Mouse (Mus musculus) liver, adult 2 months (tissue): ENCODE results near the gene Ak6. TPM values are rescaled to one million over a fixed set of nuclear protein-coding genes. Genes with fewer than 3 reads are reported as not detected.
A peak's percentile ranks its signal among the peaks of the same experiment; 100 is the strongest.

Experiments
- DNase-seq: peaks from one replicate; pipeline ENCODE4 v3.0.0-alpha.2; 2011; ENCODE audit warnings: low read depth, low spot score; ENCODE audit errors: extremely low read depth
- H3K27ac ChIP-seq: fragments of 200-500 bp; replicated peaks from 2 replicates; pipeline ENCODE4 v1.5.1; 2012; ENCODE audit warnings: low read depth, mild to moderate bottlenecking, control low read depth, inconsistent platforms, low read length; ENCODE audit not compliant: insufficient read depth
- H3K27me3 ChIP-seq: fragments of 200-500 bp; 2 replicates; pipeline ENCODE4 v1.6.1; 2012; ENCODE audit warnings: mild to moderate bottlenecking, moderate library complexity, low read length, inconsistent platforms; ENCODE audit not compliant: control insufficient read depth, insufficient read depth
- H3K36me3 ChIP-seq: fragments of 200-500 bp; 2 replicates; pipeline ENCODE4 v1.6.1; 2012; ENCODE audit warnings: low read length, inconsistent platforms; ENCODE audit not compliant: control insufficient read depth, insufficient read depth
- H3K4me1 ChIP-seq: fragments of 200-500 bp; 2 replicates; pipeline ENCODE4 v1.6.1; 2011; ENCODE audit warnings: low read length; ENCODE audit not compliant: control insufficient read depth, insufficient read depth
- H3K4me3 ChIP-seq: fragments of 200-500 bp; 2 replicates; pipeline ENCODE4 v1.5.1; 2011; ENCODE audit warnings: low read depth, mild to moderate bottlenecking, control low read depth, low read length, moderate library complexity; ENCODE audit not compliant: insufficient read depth
- H3K79me2 ChIP-seq: fragments of 200-500 bp; 2 replicates; pipeline ENCODE4 v1.6.1; 2012; ENCODE audit warnings: inconsistent platforms, mild to moderate bottlenecking, low read length, moderate library complexity; ENCODE audit not compliant: control insufficient read depth, insufficient read depth
- H3K9ac ChIP-seq: fragments of 200-500 bp; 2 replicates; pipeline ENCODE4 v1.6.1; 2012; ENCODE audit warnings: low read depth, mild to moderate bottlenecking, control low read depth, inconsistent platforms, low read length
- CTCF ChIP-seq: fragments of 200-500 bp; IDR thresholded peaks from 2 replicates; pipeline ENCODE4 v1.5.1; 2011; ENCODE audit warnings: low read depth, low read length, control low read depth
- POLR2A ChIP-seq: fragments of 200-500 bp; IDR thresholded peaks from 2 replicates; pipeline ENCODE4 v1.6.1; 2011; ENCODE audit warnings: low read length, control low read depth; ENCODE audit not compliant: insufficient read depth; ENCODE audit errors: extremely low read depth
- WGBS: fragments of 180-500 bp; shearing (Covaris S2); methylation state at CpG from one replicate; pipeline ENCODE4 v1.1.7; 2018; 5-methylcytosine and 5-hydroxymethylcytosine counted together
- polyA plus RNA-seq: library from polyadenylated mRNA; depleted of rRNA; stranded (reverse); fragments of >200 nt; gene quantifications from 2 replicates; pipeline ENCODE4 v1.2.3, GENCODE M21; 2012
- total RNA-seq: library from RNA; depleted of rRNA; stranded (reverse); fragments of >200 nt; gene quantifications from 2 replicates; pipeline ENCODE4 v1.2.3, GENCODE M21; 2014

Gene Ak6
- total and polyA plus RNA-seq, 2 experiments, result 20.3 to 52.1 TPM

- peaks cover 35% of the 10 kb centered on the region for H3K36me3 ChIP-seq
- H3K4me3 ChIP-seq, result no peak overlapping the region
- DNase-seq, result no peak
- WGBS, result 98% methylated on average over 8 of the region's 8 CpGs
- H3K79me2 ChIP-seq, result peaks cover 12% of the 10 kb centered on the region
- no peak overlapping the region for H3K27ac ChIP-seq
- H3K4me1 ChIP-seq, result peaks cover 5% of the 10 kb centered on the region
- no peaks in the 10 kb centered on the region for H3K27me3 ChIP-seq
- no peak overlapping the region for H3K9ac ChIP-seq
- TF ChIP-seq CTCF (no peak), POLR2A (no peak)
These were observed 2.6 kb upstream of the Ak6 start for GRCm38 (mm10) chr13:100648223-100648622.

GRCm38 (mm10) chr13:100651439-100652186 is 834 bp downstream of the Ak6 start, which contains the start of gene Taf9:
Gene Taf9, plus strand, starts transcription at chr13:100651579.
- H3K36me3 ChIP-seq, result peaks cover 11% of the 10 kb centered on the region; the same call in 1 of the 2 replicates
- DNase-seq, result peak; percentile 5
- peaks cover 5% of the 10 kb centered on the region for H3K4me1 ChIP-seq
- no peaks in the 10 kb centered on the region for H3K27me3 ChIP-seq
- WGBS, result 1% methylated on average over 61 of the region's 63 CpGs
- peak within 1 kb of the TSS; percentile 92 for H3K9ac ChIP-seq
- H3K79me2 ChIP-seq, result peaks cover 12% of the 10 kb centered on the region
- peak within 1 kb of the TSS; percentile 93 for H3K27ac ChIP-seq
- TF ChIP-seq CTCF, result no peak
- peak within 1 kb of the TSS; percentile 81 for H3K4me3 ChIP-seq

GRCm38 (mm10) chr13:100658091-100658490 is 7.3 kb downstream of the Ak6 start:
- no peak overlapping the region for H3K27ac ChIP-seq
- TF ChIP-seq CTCF (no peak), POLR2A (no peak)
- no peak overlapping the region for H3K4me3 ChIP-seq
- H3K4me1 ChIP-seq, result no peaks in the 10 kb centered on the region
- 93% methylated on average over 5 of the region's 5 CpGs for WGBS
- H3K27me3 ChIP-seq, result no peaks in the 10 kb centered on the region
- H3K36me3 ChIP-seq, result peaks cover 8% of the 10 kb centered on the region; the same call in 1 of the 2 replicates
- no peak for DNase-seq
- no peak overlapping the region for H3K9ac ChIP-seq
- peaks cover 4% of the 10 kb centered on the region; the same call in 1 of the 2 replicates for H3K79me2 ChIP-seq

- 40% methylated on average over 4 of the region's 4 CpGs for WGBS
- Histone ChIP-seq H3K36me3 (peaks cover 8% of the 10 kb centered on the region; the same call in 1 of the 2 replicates), H3K4me1 (no peaks in the 10 kb centered on the region), H3K27ac (no peak overlapping the region), H3K4me3 (no peak overlapping the region), H3K79me2 (peaks cover 4% of the 10 kb centered on the region; the same call in 1 of the 2 replicates), H3K9ac (no peak overlapping the region), H3K27me3 (no peaks in the 10 kb centered on the region)
- peak; percentile 58 for DNase-seq
- TF ChIP-seq POLR2A (no peak), CTCF (peak; percentile 73)
These were observed 9.2 kb downstream of the Ak6 start for GRCm38 (mm10) chr13:100659864-100660456.

GRCm38 (mm10) chr13:100669291-100670022 is 18.7 kb downstream of the Ak6 start, which contains the start of gene Ccdc125:
Gene Ccdc125, plus strand, starts transcription at chr13:100669717.
- Histone ChIP-seq H3K36me3 (no peaks in the 10 kb centered on the region; the same call in 1 of the 2 replicates), H3K4me3 (peak within 1 kb of the TSS; percentile 94), H3K9ac (peak within 1 kb of the TSS; percentile 91), H3K4me1 (no peaks in the 10 kb centered on the region; the same call in 1 of the 2 replicates), H3K27me3 (no peaks in the 10 kb centered on the region), H3K27ac (peak within 1 kb of the TSS; percentile 75), H3K79me2 (peaks cover 4% of the 10 kb centered on the region; the same call in 1 of the 2 replicates)
- peak; percentile 59 for DNase-seq
- under 1% methylated on average over 44 of the region's 44 CpGs for WGBS
- TF ChIP-seq POLR2A, result 0 out of 2 replicates have a peak, but pooled peaks have one; percentile 4
- no peak for TF ChIP-seq CTCF
